19 mouse cellular contexts compared by ENCODE assay signal in genomic region chr5:121916813-121917212, GRCm38 (mm10).
DNase-seq lines count a peak whose midpoint lies in the region; ATAC-seq and TF ChIP-seq lines count a peak whose summit lies in the region.
"Had no signal": no experiment of that assay in that cellular context is flagged by ENCODE, and none has a peak within 500 bp of the region (broad histone marks: within the 10 kb centered on the region; RNA-seq: fewer than 3 reads in every experiment).

No protein-coding gene starts in this region.

- no peak for TF ChIP-seq POLR2A in testis, adult 2 months (IDR thresholded peaks at IDR 0.05; ENCODE audit: control insufficient read depth, low read depth, low read length)

- H3K9me3 ChIP-seq in midbrain, embryonic 11.5 days (ENCODE audit: control insufficient read depth, low read length) = no peaks in the 10 kb centered on the region
- H3K9me3 ChIP-seq in midbrain, embryonic 16.5 days (replicated peaks; ENCODE audit: control insufficient read depth, low read length, poor library complexity, severe bottlenecking) = no peaks in the 10 kb centered on the region
- H3K9me3 ChIP-seq: embryonic facial prominence, embryonic 12.5 days; forebrain, embryonic 15.5 days; heart, embryonic 13.5 days; hindbrain, embryonic 15.5 days had no signal

- no peaks in the 10 kb centered on the region for H3K27me3 ChIP-seq in midbrain, embryonic 11.5 days (ENCODE audit: control insufficient read depth, insufficient read depth, low read length)
- H3K27me3 ChIP-seq in midbrain, embryonic 16.5 days (ENCODE audit: control insufficient read depth, insufficient read depth, low read depth, low read length) = no peaks in the 10 kb centered on the region
- H3K27me3 ChIP-seq in testis, adult 2 months (ENCODE audit: control insufficient read depth, insufficient read depth, low read length) = no peaks in the 10 kb centered on the region
- H3K27me3 ChIP-seq: embryonic facial prominence, embryonic 12.5 days; forebrain, embryonic 15.5 days; heart, embryonic 13.5 days; hindbrain, embryonic 15.5 days had no signal

- no peak for TF ChIP-seq CTCF in testis, adult 2 months (IDR thresholded peaks at IDR 0.05; ENCODE audit: control insufficient read depth, insufficient read depth, insufficient replicate concordance, low read depth, low read length)

- WGBS in midbrain, embryonic 11.5 days = 80% methylated on average over 4 of the region's 4 CpGs
- 85% methylated on average over 4 of the region's 4 CpGs for WGBS in midbrain, embryonic 16.5 days

- H3K9ac ChIP-seq in midbrain, embryonic 11.5 days (ENCODE audit: low read length) = no peak overlapping the region
- H3K9ac ChIP-seq in midbrain, embryonic 16.5 days (ENCODE audit: low read depth, low read length) = no peak overlapping the region
- H3K9ac ChIP-seq: embryonic facial prominence, embryonic 12.5 days; forebrain, embryonic 15.5 days; heart, embryonic 13.5 days; hindbrain, embryonic 15.5 days had no signal

- H3K4me1 ChIP-seq in midbrain, embryonic 11.5 days (ENCODE audit: control insufficient read depth, insufficient read depth, low read length) = no peaks in the 10 kb centered on the region
- H3K4me1 ChIP-seq in midbrain, embryonic 16.5 days (ENCODE audit: control insufficient read depth, insufficient read depth, low read length) = no peaks in the 10 kb centered on the region
- H3K4me1 ChIP-seq in testis, adult 2 months (ENCODE audit: control insufficient read depth, insufficient read depth, low read length) = no peaks in the 10 kb centered on the region
- H3K4me1 ChIP-seq: embryonic facial prominence, embryonic 12.5 days had no signal

- no peak for ATAC-seq in midbrain, embryonic 11.5 days (ENCODE audit: low FRiP score)
- ATAC-seq in midbrain, embryonic 16.5 days = no peak
- ATAC-seq: forebrain, embryonic 15.5 days had no signal

- DNase-seq in frontal cortex, adult 2 months (ENCODE audit: extremely low spot score in 1 of 2, low spot score in 1 of 2) = peak; percentile 40 to 60
- no peak for DNase-seq in frontal cortex, postnatal 25 days (ENCODE audit: low spot score in 2 of 2)
- peak; percentile 57 for DNase-seq in midbrain, embryonic 11.5 days (ENCODE audit: low spot score, missing footprints)
- DNase-seq in testis, postnatal 10 days (ENCODE audit: low spot score) = no peak
- DNase-seq in adrenal gland, postnatal 25 days = no peak
- DNase-seq: adrenal gland, adult 2 months; adrenal gland, postnatal 36 days; cerebellum, adult 11 months; cerebellum, adult 8-10 months; cerebellum, postnatal 14 days; gastrocnemius, postnatal 36 days; heart, adult 11 months; heart, postnatal 36 days had no signal

- no peak overlapping the region for H3K4me3 ChIP-seq in midbrain, embryonic 11.5 days (ENCODE audit: low read depth, low read length)
- no peak overlapping the region for H3K4me3 ChIP-seq in midbrain, embryonic 16.5 days (ENCODE audit: low read depth, low read length)
- peak overlapping the region; percentile 60 for H3K4me3 ChIP-seq in testis, adult 2 months (ENCODE audit: control insufficient read depth, low read depth, low read length)
- H3K4me3 ChIP-seq: embryonic facial prominence, embryonic 12.5 days; forebrain, embryonic 15.5 days; heart, embryonic 13.5 days; hindbrain, embryonic 15.5 days had no signal

- no peaks in the 10 kb centered on the region for H3K36me3 ChIP-seq in midbrain, embryonic 11.5 days (ENCODE audit: control insufficient read depth, insufficient read depth, low read length)
- H3K36me3 ChIP-seq in midbrain, embryonic 16.5 days (ENCODE audit: control insufficient read depth, insufficient read depth, low read length) = peaks cover 2% of the 10 kb centered on the region; the same call in 1 of the 2 replicates
- no peaks in the 10 kb centered on the region for H3K36me3 ChIP-seq in testis, adult 2 months (ENCODE audit: control insufficient read depth, insufficient read depth, low read length)
- H3K36me3 ChIP-seq: embryonic facial prominence, embryonic 12.5 days; forebrain, embryonic 15.5 days; heart, embryonic 13.5 days; hindbrain, embryonic 15.5 days had no signal

- H3K4me2 ChIP-seq in midbrain, embryonic 11.5 days = no peak overlapping the region
- no peak overlapping the region for H3K4me2 ChIP-seq in midbrain, embryonic 16.5 days (ENCODE audit: low read length)
- H3K4me2 ChIP-seq: embryonic facial prominence, embryonic 12.5 days; forebrain, embryonic 15.5 days; heart, embryonic 13.5 days; hindbrain, embryonic 15.5 days had no signal

- H3K27ac ChIP-seq in midbrain, embryonic 11.5 days (ENCODE audit: low read depth, low read length) = no peak overlapping the region
- no peak overlapping the region for H3K27ac ChIP-seq in midbrain, embryonic 16.5 days (ENCODE audit: low read length)
- H3K27ac ChIP-seq in testis, adult 2 months (ENCODE audit: control insufficient read depth, insufficient read depth, low read depth, low read length) = no peak overlapping the region
- H3K27ac ChIP-seq: embryonic facial prominence, embryonic 12.5 days; forebrain, embryonic 15.5 days; heart, embryonic 13.5 days; hindbrain, embryonic 15.5 days had no signal

Comparison
In these comparisons a context has a peak if more than half of its experiments do, and no peak if none do; other contexts are left out.
1. DNase-seq: peak in frontal cortex, adult 2 months (2 of 2) and midbrain, embryonic 11.5 days (single experiment); none in frontal cortex, postnatal 25 days (0 of 2), testis, postnatal 10 days (single experiment) and adrenal gland, postnatal 25 days (single experiment).